Mouse (Mus musculus): ENCODE data around the gene Syngr1.

The Syngr1 gene

DNA sequence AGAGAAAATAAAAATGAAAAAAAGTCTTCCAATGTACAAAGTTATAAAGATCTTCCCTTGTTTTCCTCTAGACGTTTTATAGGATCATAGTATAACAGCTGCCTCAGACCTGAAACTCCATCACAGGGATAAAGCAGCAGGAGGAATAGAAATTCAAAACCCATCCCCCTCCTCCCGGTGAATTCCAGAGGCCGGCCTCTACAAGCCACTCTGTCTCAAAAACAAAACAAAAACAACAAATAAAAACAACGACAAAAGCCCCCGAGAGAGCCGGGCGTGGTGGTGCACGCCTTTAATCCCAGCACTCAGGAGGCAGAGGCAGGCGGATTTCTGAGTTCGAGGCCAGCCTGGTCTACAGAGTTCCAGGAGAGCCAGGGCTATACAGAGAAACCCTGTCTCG is 979 bp upstream of the Syngr1 start:
- DNase-seq (ENCODE audit: low read depth) = no peak

DNA sequence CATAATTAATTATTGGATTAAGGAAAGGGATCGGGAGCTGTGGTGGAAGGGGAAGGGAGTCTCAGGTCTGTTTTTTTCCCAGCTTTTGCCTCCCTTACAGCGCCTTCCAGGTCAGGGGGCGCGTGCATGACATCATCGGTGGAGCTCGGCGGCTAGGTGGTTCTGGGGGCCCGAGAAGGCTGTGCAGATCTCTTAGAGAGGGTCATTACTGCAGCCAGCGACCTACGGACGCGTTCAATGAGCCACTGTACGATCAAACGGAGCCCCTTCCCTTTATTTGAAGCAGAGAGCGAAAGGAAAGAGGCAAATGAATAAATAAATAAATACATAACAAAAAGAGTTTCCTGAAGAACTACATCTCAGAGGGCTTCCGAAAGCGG is 403 bp upstream of the Syngr1 start:
- no peak for DNase-seq (ENCODE audit: low read depth)

DNA sequence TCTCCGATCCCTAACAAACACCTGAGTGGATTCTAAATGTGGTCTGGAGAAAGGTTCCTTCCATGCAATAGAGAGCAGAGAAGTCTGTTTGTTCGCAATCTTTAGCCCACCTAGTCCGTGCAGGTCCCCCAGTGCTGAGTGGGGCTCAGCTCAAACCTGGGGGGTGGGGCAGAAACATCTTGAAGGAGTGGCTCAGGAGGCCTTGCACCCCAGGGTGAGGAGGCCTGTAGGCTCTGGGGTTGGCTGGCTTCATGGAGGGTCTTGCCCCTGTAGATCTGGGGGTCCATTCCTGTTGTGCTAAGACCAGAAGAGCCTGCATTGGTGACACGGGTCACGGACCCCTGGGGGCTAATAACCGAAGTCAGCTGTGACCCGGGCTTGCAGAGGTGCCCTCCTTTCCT is 907 bp downstream of the Syngr1 start:
- no peak for DNase-seq (ENCODE audit: low read depth)

DNA sequence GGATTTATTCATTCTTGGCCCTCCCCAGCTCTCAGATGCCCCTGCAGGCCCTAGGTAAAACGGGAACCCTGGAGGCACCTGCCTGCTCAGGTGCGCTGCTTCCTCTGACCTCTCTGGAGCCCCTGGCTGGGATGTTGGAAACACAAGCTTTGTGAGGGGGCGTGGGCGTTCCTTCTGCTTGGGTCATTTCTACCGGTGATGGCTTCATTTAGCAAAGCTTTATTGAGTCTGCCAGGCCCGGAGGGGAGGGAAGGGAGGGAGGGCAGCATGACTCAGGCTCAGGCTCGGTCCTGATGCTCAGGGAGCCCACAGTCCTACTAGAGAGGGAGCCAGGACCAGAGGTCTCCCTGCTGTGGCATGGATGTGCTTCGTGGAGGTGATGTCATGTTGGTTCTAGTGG is 1.5 kb downstream of the Syngr1 start:
- DNase-seq (ENCODE audit: low read depth) = no peak

DNA sequence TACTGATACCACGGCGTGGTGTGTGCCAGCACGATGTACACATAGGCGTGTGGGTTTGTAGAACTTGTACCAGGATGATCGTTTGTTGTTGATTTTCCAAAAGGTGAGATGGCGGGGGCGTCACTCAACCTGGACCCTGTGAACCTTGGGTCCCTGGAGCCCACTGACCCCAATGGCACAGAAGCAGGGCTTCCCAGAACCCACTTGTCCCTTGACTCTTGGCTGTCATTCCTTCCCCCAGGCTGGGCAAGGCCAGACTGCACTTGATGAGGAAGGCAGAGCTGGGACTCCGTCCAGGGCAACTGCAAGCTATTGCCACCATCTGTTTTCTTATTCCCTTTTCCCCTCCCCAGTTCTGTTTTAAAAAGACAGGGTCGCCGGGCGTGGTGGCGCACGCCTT is 3.1 kb downstream of the Syngr1 start:
- no peak for DNase-seq (ENCODE audit: low read depth)

DNA sequence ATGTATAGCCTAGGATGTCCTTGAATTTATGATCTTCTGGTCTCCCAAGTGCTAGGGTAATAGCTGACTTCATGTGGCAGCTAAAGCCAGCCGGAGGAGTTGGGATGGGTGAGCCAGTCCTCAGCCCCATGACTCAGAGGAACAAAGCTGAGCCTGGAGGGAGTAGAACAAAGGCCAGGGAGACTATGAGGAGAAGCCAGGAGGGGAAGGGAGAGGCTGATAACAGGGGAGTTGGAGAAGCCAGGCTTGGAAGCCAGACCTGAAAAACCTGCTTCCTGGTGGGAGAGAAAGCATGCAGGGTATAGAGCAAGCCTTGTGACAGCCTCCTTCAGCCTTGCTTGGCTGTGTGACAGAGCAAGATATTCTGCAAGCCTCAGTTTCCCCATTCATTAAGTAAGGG is 4.5 kb downstream of the Syngr1 start:
- DNase-seq (ENCODE audit: low read depth) = no peak

GRCm38 (mm10) chr15:80096406-80096805 is 5.3 kb downstream of the Syngr1 start:
- DNase-seq (ENCODE audit: low read depth) = no peak

- DNase-seq (ENCODE audit: low read depth) = no peak
Observed at GRCm38 (mm10) chr15:80096946-80097881, 6.1 kb downstream of the Syngr1 start.

- no peak for DNase-seq (ENCODE audit: low read depth)
Observed at GRCm38 (mm10) chr15:80097999-80098461, 6.9 kb downstream of the Syngr1 start.

GRCm38 (mm10) chr15:80098809-80099208 is 7.7 kb downstream of the Syngr1 start:
- DNase-seq (ENCODE audit: low read depth) = no peak

DNA sequence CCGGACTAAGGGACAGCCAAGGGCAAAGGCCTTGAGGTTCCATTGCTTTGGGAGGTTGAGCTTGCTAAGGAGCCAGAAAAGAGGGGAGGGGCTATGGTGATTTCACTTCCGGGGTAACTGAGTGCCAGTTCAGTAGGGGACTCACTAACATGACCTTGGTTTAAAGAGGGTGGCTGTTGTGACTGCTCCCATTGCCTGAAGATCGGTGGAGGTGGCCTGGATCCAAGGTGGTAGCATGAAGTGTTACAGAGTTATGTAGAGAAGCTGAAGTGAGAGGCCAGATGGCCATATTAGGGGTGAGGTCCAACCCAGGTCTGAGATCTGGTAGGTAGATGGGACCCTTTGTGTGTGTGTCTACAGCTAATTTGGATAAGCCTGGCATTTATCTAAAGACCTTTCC is 8.3 kb downstream of the Syngr1 start:
- no peak for DNase-seq (ENCODE audit: low read depth)

- DNase-seq (ENCODE audit: low read depth) = no peak
Observed at GRCm38 (mm10) chr15:80100196-80100595, 9.1 kb downstream of the Syngr1 start.

- DNase-seq (ENCODE audit: low read depth) = no peak
Observed at GRCm38 (mm10) chr15:80100871-80101270, 9.7 kb downstream of the Syngr1 start.

DNA sequence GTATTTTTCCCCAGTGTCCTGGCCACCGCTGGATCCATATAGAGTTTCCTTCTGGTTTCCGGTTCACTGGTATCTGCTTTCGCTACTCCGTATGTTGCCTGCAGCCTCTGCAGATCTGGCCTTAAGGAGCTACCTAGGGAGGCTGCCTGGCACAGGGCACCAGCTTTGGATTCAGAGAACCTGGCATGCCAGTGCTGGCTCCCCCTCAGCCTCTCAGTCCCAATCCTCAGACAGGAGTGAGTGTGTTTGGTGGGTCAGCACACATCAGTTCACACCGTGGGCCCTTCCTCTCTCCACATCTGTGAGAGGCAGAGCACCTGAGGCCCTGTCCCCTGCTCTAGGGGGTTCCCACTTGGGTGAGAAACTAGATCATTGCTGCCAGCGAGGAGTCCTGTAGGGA is 10.4 kb downstream of the Syngr1 start:
- no peak for DNase-seq (ENCODE audit: low read depth)

GRCm38 (mm10) chr15:80102495-80102894 is 11.4 kb downstream of the Syngr1 start:
- no peak for DNase-seq (ENCODE audit: low read depth)

DNA sequence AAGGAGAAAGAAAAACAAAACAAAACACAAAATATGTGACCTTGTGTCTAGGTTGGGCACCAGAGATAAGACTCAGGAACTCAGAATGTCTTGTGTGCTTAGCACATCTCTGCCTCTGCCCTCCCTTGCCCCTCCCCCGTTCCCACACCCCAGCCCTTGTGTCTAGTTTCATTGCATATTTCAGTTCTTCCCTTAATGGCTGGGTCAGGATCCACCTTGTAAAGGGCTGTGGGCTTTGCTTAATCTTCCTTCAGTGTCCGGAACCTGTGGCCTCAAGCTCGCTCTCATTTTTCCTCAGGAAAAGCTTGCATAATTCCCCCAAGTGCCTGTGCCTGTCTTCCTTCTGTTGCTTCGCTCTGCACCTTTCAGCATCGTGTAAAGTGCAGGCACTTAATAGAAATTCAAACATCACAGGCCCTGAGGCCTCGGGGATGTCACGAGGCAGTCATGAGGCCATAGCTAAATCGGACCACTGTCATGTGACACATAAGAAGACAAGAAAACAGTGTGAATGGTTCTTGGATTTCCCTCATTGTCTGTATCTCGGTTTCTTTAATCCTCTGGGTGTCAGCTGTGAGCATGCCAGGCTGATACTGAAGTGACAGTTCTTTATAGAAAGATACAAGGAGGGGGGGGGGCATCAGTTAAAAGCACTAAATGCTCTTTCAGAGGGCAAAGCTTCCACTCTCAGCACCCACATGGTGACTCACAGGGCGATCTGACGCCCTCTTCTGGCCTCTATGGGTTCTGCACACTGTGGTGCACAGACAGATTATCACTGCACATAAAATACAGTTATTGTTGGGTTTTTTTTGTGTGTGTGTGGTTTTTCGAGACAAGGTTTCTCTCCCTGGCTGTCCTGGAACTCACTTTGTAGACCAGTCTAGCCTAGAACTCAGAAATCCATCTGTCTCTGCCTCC is 14.6 kb downstream of the Syngr1 start:
- DNase-seq (ENCODE audit: low read depth) = no peak

- no peak for DNase-seq (ENCODE audit: low read depth)
Observed at GRCm38 (mm10) chr15:80107143-80107542, 16.0 kb downstream of the Syngr1 start.

DNA sequence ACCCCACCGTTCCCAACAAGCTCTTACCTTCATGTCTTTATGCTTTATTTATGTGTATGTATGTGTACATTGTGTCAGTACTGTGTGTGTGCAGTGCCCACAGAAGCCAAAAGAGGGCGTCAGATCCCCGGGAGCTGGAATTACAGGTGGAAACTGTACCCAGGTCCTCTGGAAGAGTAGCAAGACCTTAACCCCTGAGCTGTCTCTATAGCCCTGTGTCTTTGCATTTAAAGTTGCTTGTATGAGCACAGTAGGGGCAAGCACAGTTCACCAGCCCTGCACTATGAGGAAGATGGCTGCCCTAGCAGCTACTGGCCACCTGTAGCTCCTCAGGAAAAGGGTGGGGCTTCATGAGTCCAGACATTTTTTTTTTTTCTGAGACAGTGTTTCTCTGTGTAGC is 16.4 kb downstream of the Syngr1 start:
- DNase-seq (ENCODE audit: low read depth) = no peak

DNA sequence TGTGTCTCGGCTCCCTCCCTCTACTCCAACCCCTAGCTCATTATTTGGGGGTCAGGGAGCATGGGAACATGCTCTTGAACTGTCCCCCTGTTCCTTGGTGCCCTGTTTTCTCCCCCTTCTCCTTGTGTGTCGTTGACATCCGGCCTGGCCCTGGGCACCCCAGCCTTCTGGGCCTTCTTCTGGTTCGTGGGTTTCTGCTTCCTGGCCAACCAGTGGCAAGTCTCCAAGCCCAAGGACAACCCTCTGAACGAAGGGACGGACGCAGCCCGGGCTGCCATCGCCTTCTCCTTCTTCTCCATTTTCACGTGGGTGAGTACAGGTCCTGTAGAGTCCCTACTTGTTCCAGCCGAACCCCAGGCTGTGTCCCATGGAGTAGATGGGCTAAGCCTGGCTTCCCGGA is 20.3 kb downstream of the Syngr1 start:
- no peak for DNase-seq (ENCODE audit: low read depth)

DNA sequence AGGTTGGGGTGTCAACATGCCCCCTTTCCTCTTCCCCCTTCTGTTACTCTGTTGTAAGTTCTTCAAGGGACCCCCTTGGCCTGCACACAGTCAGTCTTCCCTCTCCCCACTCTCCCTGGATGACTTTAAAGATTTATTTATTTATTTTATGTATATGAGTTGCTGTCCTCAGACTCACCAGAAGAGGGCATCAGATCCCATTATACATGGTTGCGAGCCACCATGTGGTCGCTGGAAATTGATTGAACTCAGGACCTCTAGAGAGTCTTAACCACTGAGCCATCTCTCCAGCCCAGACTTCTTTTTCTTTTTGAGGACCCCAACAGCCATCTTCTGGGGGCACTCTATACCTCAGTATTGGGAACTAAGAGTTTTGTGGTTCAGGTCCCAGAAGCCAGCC is 21.4 kb downstream of the Syngr1 start:
- no peak for DNase-seq (ENCODE audit: low read depth)

GRCm38 (mm10) chr15:80114414-80114813 is 23.3 kb downstream of the Syngr1 start:
- no peak for DNase-seq (ENCODE audit: low read depth)

DNA sequence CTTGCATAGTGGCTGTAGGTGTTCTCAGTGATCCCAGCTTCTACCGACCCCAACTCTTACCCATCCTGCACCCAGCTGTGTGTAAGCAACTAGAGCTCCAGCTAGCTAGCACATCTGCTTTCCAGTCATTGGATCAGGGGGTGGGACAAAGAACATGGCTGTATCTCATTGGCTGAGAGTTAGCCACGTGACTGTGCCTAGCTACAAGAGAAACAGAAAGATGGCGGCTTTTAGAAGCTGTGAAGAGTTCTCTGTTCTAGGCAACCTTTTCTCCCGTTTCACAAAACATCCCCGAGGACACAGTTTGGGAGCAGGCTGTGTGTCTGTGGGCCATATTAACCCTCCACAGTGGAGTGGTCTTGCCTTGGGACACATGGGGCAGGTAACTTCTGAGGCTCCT is 24.1 kb downstream of the Syngr1 start:
- no peak for DNase-seq (ENCODE audit: low read depth)
